Mouse (Mus musculus): Measurements from ENCODE around the gene Ago3.

DNA sequence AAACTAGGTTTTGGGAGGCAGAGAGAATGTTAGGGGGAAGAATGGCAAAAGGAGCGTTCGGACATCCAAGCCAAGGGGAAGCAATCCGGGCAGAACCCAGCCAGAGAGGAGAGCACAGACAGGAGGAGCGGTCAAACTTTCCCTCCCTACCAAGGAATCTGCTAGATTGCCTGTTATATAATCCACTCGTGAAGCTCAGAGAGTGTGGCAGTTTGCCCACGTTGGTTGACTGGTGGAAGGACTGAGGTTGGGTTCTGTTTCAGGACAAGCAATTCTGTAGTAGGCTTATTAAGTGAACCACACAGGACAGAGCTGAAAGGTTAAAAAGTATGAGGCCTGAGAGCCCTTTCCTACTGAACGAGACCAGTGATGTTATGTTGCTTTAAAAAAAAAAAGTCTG, 17.8 kb upstream of the Ago3 start:
- TF ChIP-seq POLR2A (IDR thresholded peaks at IDR 0.05; ENCODE audit: low read depth, low read length) (no peak), HCFC1 (IDR thresholded peaks at IDR 0.05; ENCODE audit: low read depth, low read length) (no peak), E2F4 (IDR thresholded peaks at IDR 0.05; ENCODE audit: insufficient replicate concordance, low read depth, low read length) (no peak), EP300 (IDR thresholded peaks at IDR 0.05; ENCODE audit: low read length) (no peak), SMC3 (IDR thresholded peaks at IDR 0.05; ENCODE audit: low read depth, low read length) (no peak), SIN3A (IDR thresholded peaks at IDR 0.05; ENCODE audit: low read length) (no peak), JUND (conservative IDR thresholded peaks at IDR 0.05; ENCODE audit: low read depth, low read length) (no peak)

All from CH12.LX (cell line).